Mouse (Mus musculus): ENCODE measurements around the gene Osm. TPM values are rescaled to one million over a fixed set of nuclear protein-coding genes. Genes with fewer than 3 reads are reported as not detected.

The Osm gene
- polyA plus RNA-seq, 1 experiment from 2014 or later: not detected

DNA sequence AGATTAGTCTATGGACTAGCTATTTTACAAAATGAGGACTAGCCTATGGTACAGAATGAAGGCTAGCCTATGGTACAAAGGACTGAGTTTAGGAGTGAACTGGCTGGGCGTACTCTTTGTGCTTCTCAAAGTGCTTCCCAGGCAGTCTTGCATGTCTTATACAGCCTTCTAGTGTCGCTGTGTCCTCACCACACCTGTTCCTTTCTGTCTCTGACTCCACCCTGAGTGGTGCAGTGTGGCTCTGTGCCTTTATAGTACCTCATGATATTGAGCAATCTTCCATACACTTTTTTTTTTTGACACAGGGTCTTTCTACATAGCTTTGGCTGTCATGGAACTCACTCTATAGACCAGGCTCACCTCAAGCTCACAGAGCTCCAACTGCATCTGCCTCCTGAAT, 4.8 kb upstream of the Osm start:
- Histone ChIP-seq H3K4me2 (no peak overlapping the region), H3K27ac (ENCODE audit: low read depth, low read length) (no peak overlapping the region), H3K9me3 (ENCODE audit: control insufficient read depth, low read length) (no peaks in the 10 kb centered on the region), H3K9ac (ENCODE audit: low read length) (no peak overlapping the region), H3K4me3 (ENCODE audit: low read depth, low read length) (no peak overlapping the region), H3K27me3 (ENCODE audit: control insufficient read depth, insufficient read depth, low read length) (no peaks in the 10 kb centered on the region), H3K4me1 (ENCODE audit: control insufficient read depth, insufficient read depth, low read length) (no peaks in the 10 kb centered on the region), H3K36me3 (ENCODE audit: control insufficient read depth, insufficient read depth, low read length) (no peaks in the 10 kb centered on the region)
- DNase-seq (ENCODE audit: low spot score, missing footprints): peak; percentile 14
- 96% methylated on average over 2 of the region's 2 CpGs for WGBS
- no peak for ATAC-seq (ENCODE audit: low FRiP score)

DNA sequence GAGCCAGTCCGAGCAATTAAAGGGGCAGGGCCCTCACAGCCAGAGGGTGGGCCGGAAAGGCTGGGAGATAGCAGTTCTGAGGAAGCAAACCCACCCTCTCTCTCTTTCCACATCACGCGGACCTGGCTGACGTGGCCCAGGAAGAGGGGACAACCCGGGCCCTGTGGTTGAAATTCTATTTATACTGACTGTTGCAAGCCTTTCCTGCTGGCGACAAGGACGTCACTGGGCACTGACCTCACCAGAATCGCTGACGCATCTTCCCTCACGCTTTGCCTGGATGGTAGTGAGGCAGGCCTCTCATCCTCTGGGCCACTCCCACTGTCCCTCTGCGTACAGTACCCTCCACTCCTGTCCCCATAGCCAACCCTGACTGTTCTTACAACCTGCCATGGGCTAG, 3.6 kb upstream of the Osm start:
- no peak overlapping the region for H3K9ac ChIP-seq (ENCODE audit: low read length)
- H3K27me3 ChIP-seq (ENCODE audit: control insufficient read depth, insufficient read depth, low read length): no peaks in the 10 kb centered on the region
- no peaks in the 10 kb centered on the region for H3K36me3 ChIP-seq (ENCODE audit: control insufficient read depth, insufficient read depth, low read length)
- WGBS: 78% methylated on average over 12 of the region's 12 CpGs
- ATAC-seq (ENCODE audit: low FRiP score) (no peak), DNase-seq (ENCODE audit: low spot score, missing footprints) (peak; percentile 69)
- no peak overlapping the region for H3K27ac ChIP-seq (ENCODE audit: low read depth, low read length)
- no peak overlapping the region for H3K4me3 ChIP-seq (ENCODE audit: low read depth, low read length)
- no peak overlapping the region for H3K4me2 ChIP-seq
- no peaks in the 10 kb centered on the region for H3K4me1 ChIP-seq (ENCODE audit: control insufficient read depth, insufficient read depth, low read length)
- H3K9me3 ChIP-seq (ENCODE audit: control insufficient read depth, low read length): no peaks in the 10 kb centered on the region

DNA sequence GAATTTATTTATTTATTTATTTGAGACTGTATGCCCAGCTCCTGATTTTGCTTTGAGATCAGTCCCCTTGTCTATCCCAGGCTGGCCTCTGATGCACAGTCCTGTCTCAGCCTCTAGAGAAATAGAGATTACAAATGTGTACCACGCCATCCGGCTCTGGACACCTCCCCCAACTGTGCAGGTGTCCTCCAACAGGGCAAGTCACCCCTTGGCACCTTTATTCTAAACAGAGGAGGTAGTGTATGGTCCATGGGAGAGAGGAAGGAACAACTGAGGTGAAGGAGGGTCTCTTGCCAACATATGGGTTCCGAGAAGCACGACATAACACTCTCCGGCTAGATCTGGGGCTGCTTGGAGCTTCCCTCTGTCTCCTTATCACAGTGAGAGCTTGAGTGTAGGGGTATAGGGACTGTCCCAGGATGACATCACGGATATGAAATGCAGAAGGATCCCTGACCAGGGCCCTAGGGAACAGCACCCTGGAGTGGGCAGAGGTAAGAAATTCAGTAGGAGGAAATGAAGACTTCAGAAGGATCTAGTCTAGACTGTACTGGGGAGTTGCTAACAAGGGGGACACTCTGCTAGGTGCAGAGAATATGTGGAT, 1.1 kb upstream of the Osm start:
- no peak for ATAC-seq (ENCODE audit: low FRiP score)

DNA sequence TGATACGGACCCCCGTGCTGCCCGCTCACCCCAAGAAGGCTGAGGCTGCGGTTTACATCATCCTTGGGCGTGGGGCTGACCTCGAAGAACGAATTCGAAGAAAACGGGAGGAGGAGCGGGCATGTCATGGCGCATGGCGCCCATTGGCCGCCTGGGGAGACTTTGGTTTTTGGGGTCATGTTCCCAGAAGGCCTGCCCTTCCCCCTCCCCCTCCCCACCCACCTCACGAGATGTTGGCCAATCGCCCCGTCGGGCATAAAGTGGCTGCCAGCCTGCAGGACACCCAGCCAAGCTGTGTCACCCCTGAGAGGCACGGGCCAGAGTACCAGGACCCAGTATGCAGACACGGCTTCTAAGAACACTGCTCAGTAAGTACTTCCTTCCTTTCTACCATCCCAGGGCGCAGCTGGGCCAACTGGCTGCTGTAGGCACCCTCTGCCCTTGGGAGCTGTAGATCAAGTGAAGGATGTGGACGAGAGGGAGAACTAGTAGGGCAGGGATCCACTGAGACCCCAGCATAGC, 387 bp downstream of the Osm start:
- H3K9ac ChIP-seq (ENCODE audit: low read length): no peak overlapping the region
- no peaks in the 10 kb centered on the region for H3K36me3 ChIP-seq (ENCODE audit: control insufficient read depth, insufficient read depth, low read length)
- no peak overlapping the region for H3K27ac ChIP-seq (ENCODE audit: low read depth, low read length)
- no peaks in the 10 kb centered on the region for H3K4me1 ChIP-seq (ENCODE audit: control insufficient read depth, insufficient read depth, low read length)
- H3K4me2 ChIP-seq: no peak overlapping the region
- no peaks in the 10 kb centered on the region for H3K9me3 ChIP-seq (ENCODE audit: control insufficient read depth, low read length)
- ATAC-seq (ENCODE audit: low FRiP score) (no peak), DNase-seq (ENCODE audit: low spot score, missing footprints) (peak; percentile 2)
- no peak overlapping the region for H3K4me3 ChIP-seq (ENCODE audit: low read depth, low read length)
- H3K27me3 ChIP-seq (ENCODE audit: control insufficient read depth, insufficient read depth, low read length): no peaks in the 10 kb centered on the region
- WGBS: 92% methylated on average over 21 of the region's 21 CpGs

More for the DNA sequence above, 1.1 kb upstream of the Osm start:
- H3K9ac ChIP-seq (ENCODE audit: low read length): no peak overlapping the region
- DNase-seq (ENCODE audit: low spot score, missing footprints): peak; percentile 26
- H3K27me3 ChIP-seq (ENCODE audit: control insufficient read depth, insufficient read depth, low read length): no peaks in the 10 kb centered on the region
- no peak overlapping the region for H3K27ac ChIP-seq (ENCODE audit: low read depth, low read length)
- no peak overlapping the region for H3K4me2 ChIP-seq
- 90% methylated on average over 6 of the region's 6 CpGs for WGBS
- no peaks in the 10 kb centered on the region for H3K36me3 ChIP-seq (ENCODE audit: control insufficient read depth, insufficient read depth, low read length)
- no peaks in the 10 kb centered on the region for H3K4me1 ChIP-seq (ENCODE audit: control insufficient read depth, insufficient read depth, low read length)
- H3K9me3 ChIP-seq (ENCODE audit: control insufficient read depth, low read length): no peaks in the 10 kb centered on the region
- H3K4me3 ChIP-seq (ENCODE audit: low read depth, low read length): no peak overlapping the region

DNA sequence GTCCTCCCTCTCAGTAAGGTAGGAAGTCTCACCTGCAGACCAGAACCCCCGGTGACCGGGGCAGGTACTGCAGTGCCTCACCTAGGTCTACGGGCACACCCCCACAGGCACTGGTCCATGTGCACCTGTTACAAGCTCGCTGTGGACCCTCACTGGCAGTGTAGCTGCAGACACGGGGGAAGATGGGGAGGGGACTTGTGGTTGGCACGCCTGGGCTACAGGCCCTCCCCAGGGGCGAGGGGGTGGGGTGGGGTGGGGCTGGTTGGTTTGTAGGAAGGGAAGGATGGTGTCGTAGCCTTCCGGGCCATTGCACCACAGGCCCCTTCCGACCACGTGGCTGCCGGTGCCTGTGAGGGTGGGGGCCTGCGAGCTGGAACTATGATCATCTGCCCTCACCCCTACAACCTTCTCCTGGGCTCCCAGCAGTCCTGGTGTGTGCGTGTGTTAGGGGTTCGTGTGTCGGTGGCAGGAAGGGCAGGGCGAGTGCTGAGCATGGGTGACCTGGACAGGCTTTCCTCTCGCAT, 1.2 kb downstream of the Osm start:
- Histone ChIP-seq H3K9ac (ENCODE audit: low read length) (no peak overlapping the region), H3K27me3 (ENCODE audit: control insufficient read depth, insufficient read depth, low read length) (no peaks in the 10 kb centered on the region), H3K27ac (ENCODE audit: low read depth, low read length) (no peak overlapping the region), H3K4me3 (ENCODE audit: low read depth, low read length) (no peak overlapping the region), H3K9me3 (ENCODE audit: control insufficient read depth, low read length) (no peaks in the 10 kb centered on the region), H3K4me2 (no peak overlapping the region), H3K36me3 (ENCODE audit: control insufficient read depth, insufficient read depth, low read length) (no peaks in the 10 kb centered on the region), H3K4me1 (ENCODE audit: control insufficient read depth, insufficient read depth, low read length) (no peaks in the 10 kb centered on the region)
- DNase-seq (ENCODE audit: low spot score, missing footprints) (peak; percentile 8), ATAC-seq (ENCODE audit: low FRiP score) (no peak)
- 87% methylated on average over 18 of the region's 18 CpGs for WGBS

DNA sequence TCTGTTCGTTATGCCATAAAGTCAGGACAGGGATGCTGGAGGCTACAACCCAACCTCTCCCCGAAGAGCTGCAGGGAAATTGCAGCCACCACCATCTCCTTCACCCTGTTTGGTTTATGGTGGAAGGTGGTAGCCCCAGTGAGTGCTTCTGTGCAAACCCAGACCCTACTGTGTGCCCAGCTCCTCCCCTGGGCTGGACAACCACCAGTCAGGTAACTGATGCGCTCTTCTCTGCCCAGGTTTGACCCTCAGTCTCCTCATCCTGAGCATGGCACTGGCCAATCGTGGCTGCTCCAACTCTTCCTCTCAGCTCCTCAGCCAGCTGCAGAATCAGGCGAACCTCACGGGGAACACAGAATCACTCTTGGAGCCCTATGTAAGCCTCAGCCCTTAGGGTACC, 1.9 kb downstream of the Osm start:
- no peak overlapping the region for H3K27ac ChIP-seq (ENCODE audit: low read depth, low read length)
- H3K4me3 ChIP-seq (ENCODE audit: low read depth, low read length): no peak overlapping the region
- no peaks in the 10 kb centered on the region for H3K36me3 ChIP-seq (ENCODE audit: control insufficient read depth, insufficient read depth, low read length)
- H3K4me1 ChIP-seq (ENCODE audit: control insufficient read depth, insufficient read depth, low read length): no peaks in the 10 kb centered on the region
- H3K4me2 ChIP-seq: no peak overlapping the region
- H3K27me3 ChIP-seq (ENCODE audit: control insufficient read depth, insufficient read depth, low read length): no peaks in the 10 kb centered on the region
- no peaks in the 10 kb centered on the region for H3K9me3 ChIP-seq (ENCODE audit: control insufficient read depth, low read length)
- no peak overlapping the region for H3K9ac ChIP-seq (ENCODE audit: low read length)
- ATAC-seq (ENCODE audit: low FRiP score): no peak
- peak; percentile 77 for DNase-seq (ENCODE audit: low spot score, missing footprints)
- WGBS: 82% methylated on average over 6 of the region's 6 CpGs

DNA sequence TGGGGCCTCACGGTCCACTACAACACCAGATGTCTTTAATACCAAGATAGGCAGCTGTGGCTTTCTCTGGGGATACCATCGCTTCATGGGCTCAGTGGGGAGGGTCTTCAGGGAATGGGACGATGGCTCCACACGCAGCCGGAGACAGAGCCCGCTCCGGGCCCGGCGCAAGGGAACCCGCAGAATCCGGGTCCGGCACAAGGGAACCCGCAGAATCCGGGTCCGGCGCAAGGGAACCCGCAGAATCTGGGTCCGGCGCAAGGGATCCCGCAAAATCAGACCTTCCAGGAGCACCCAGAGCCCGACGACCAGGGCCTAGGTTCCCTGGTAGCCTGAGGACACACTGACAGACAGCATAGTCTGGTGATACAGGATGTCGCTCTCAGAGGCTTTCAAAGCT, 3.5 kb downstream of the Osm start:
- Histone ChIP-seq H3K4me2 (no peak overlapping the region), H3K27ac (ENCODE audit: low read depth, low read length) (no peak overlapping the region), H3K4me3 (ENCODE audit: low read depth, low read length) (no peak overlapping the region), H3K4me1 (ENCODE audit: control insufficient read depth, insufficient read depth, low read length) (no peaks in the 10 kb centered on the region), H3K9ac (ENCODE audit: low read length) (no peak overlapping the region), H3K9me3 (ENCODE audit: control insufficient read depth, low read length) (no peaks in the 10 kb centered on the region), H3K27me3 (ENCODE audit: control insufficient read depth, insufficient read depth, low read length) (no peaks in the 10 kb centered on the region), H3K36me3 (ENCODE audit: control insufficient read depth, insufficient read depth, low read length) (no peaks in the 10 kb centered on the region)
- ATAC-seq (ENCODE audit: low FRiP score) (no peak), DNase-seq (ENCODE audit: low spot score, missing footprints) (peak; percentile 65)
- 89% methylated on average over 23 of the region's 23 CpGs for whole genome bisulfite sequencing

DNA sequence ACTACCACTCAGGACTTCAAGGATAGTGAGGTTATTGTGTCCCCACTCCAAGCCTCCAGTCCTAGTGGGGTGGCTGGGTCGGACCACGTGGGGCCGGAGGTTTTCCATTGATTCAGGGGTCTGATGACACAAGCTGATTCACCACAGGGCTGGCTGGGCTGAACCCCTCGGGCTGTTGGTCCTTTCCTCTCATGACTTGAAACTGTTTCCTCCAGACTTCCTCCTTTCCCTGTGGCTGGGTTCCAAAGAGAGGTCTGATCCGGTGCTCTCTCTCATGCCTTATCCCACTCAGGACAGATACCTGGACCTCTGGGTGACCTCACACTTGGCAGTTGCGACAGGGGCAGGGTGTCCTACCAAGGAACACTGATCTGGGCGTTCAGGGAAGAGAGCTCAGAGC, 3.9 kb downstream of the Osm start:
- H3K36me3 ChIP-seq (ENCODE audit: control insufficient read depth, insufficient read depth, low read length): no peaks in the 10 kb centered on the region
- no peak overlapping the region for H3K9ac ChIP-seq (ENCODE audit: low read length)
- H3K4me3 ChIP-seq (ENCODE audit: low read depth, low read length): no peak overlapping the region
- 85% methylated on average over 7 of the region's 7 CpGs for WGBS
- no peaks in the 10 kb centered on the region for H3K27me3 ChIP-seq (ENCODE audit: control insufficient read depth, insufficient read depth, low read length)
- H3K4me2 ChIP-seq: no peak overlapping the region
- DNase-seq (ENCODE audit: low spot score, missing footprints) (peak; percentile 51), ATAC-seq (ENCODE audit: low FRiP score) (no peak)
- no peaks in the 10 kb centered on the region for H3K4me1 ChIP-seq (ENCODE audit: control insufficient read depth, insufficient read depth, low read length)
- no peaks in the 10 kb centered on the region for H3K9me3 ChIP-seq (ENCODE audit: control insufficient read depth, low read length)
- no peak overlapping the region for H3K27ac ChIP-seq (ENCODE audit: low read depth, low read length)

DNA sequence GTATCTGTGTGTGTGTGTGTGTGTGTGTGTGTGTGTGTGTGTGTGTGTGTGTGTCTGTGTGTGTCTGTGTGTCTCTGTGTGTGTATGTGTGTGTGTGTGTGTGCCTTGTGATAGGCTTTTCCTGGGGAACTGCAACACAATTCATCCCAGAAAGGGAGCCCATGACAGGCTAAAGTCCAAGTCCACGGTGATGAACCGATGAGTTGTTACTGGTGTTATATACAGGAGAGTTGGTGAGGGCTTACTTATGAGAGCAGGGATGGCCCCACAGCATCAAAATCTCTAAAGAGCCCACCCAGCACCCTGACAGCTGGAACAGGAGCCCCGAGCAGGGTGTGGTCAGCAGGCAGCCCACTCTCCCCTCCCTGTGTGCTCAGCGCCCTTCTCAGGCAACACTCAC, 5.0 kb downstream of the Osm start:
- H3K4me3 ChIP-seq (ENCODE audit: low read depth, low read length): no peak overlapping the region
- H3K27me3 ChIP-seq (ENCODE audit: control insufficient read depth, insufficient read depth, low read length): no peaks in the 10 kb centered on the region
- DNase-seq (ENCODE audit: low spot score, missing footprints) (no peak), ATAC-seq (ENCODE audit: low FRiP score) (no peak)
- no peaks in the 10 kb centered on the region for H3K4me1 ChIP-seq (ENCODE audit: control insufficient read depth, insufficient read depth, low read length)
- no peaks in the 10 kb centered on the region for H3K36me3 ChIP-seq (ENCODE audit: control insufficient read depth, insufficient read depth, low read length)
- 72% methylated on average over 4 of the region's 4 CpGs for WGBS
- H3K27ac ChIP-seq (ENCODE audit: low read depth, low read length): no peak overlapping the region
- no peak overlapping the region for H3K9ac ChIP-seq (ENCODE audit: low read length)
- H3K9me3 ChIP-seq (ENCODE audit: control insufficient read depth, low read length): no peaks in the 10 kb centered on the region
- H3K4me2 ChIP-seq: no peak overlapping the region
